Mouse (Mus musculus) CD8-positive naive resting alpha-beta T cell, adult 2 months (primary cell): Measurements from ENCODE around the gene Znfx1.

Source experiments
- DNase-seq, 2 experiments: peaks; one replicate each; pipeline ENCODE4 v3.0.0; 2022; ENCODE audit warnings: low read depth in 2 of 2, low spot score in 2 of 2

Gene Znfx1

DNA sequence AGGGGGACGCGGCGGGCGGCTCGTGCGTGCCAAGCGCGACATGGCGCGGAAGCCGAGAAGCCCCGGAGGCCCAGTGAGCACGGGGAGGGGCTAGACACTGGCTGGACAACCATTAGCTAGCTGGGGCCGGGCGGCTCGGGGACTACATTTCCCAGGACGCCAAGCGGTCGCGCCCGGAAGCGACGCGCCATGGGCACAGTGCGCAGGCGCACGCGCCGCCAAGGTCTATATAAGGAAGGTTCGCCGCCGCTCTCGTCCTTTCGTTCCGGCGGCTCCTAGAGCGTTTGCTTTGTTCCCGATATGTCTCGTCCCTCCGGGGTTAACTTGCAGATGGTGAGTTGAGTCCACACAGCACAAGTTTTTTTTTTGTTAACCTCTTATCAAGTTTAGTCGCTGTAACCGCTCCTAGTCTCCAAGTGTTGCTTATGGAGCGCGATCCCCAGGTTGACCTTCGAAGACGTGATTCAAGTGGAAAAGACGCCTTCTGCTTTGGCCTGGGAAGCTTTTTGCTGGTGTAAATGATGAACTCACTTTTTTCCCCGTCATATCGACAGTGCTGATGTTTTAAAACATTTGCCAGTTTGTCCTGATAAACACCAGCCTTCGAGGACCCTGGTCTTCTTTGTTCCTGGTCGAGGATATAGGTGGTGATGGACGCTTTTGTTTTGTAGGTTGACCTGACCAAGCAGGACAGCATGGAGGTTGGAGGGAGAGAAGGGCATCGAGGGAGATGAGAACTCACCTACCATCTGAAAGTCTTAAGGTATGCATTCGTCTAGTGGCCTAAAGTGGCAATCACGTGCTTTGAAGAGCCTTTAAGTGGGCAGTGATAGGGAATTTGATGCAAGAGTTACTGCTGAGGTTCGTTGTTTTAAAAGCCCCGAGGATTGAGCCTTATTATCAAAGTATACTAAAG lies at the start of gene Znfx1:
TSS of gene Znfx1 (minus strand) at position 51 of the 916 bp plus-strand sequence.
- DNase-seq: peak; percentile 96 to 98

DNA sequence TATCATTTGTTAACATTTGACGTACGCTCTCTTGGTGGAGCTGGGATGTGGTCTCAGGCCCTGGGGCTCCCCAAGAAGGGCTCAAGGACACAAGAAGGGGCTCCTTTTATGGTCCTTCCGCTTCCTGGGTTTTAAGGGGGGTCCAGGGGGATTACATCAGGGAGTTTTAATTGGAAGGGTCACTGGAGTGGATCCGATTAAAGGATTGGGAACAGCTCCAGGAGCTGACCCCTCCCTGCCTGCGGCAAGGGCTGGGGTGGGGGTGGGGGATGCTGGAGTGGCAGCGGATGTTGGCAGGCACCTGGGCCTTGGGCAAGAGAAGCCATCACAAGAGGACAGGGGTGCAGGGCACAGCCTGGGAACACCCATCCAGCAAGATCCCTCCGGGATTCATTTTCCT lies 49.4 kb upstream of the Znfx1 start:
- DNase-seq: no peak

DNA sequence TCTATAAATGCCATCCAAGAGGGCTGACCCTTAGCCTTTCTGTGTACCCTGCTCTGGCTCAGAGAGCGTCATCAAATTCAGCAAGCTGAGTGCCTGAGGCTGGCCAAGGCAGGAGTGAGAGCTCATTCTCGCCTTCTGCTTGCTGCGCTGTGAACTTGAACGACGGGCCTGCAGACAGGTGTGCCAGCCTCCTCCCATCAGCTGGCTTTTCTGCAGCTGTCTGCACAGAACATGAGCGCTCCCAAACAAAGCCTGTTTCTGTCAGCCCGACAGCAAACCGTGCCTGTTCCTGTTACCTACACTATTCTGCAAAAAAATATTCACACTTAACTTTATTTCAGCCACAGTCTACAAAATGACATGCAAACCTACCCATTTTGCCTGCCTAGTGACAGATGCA lies 46.7 kb upstream of the Znfx1 start:
- no peak for DNase-seq

DNA sequence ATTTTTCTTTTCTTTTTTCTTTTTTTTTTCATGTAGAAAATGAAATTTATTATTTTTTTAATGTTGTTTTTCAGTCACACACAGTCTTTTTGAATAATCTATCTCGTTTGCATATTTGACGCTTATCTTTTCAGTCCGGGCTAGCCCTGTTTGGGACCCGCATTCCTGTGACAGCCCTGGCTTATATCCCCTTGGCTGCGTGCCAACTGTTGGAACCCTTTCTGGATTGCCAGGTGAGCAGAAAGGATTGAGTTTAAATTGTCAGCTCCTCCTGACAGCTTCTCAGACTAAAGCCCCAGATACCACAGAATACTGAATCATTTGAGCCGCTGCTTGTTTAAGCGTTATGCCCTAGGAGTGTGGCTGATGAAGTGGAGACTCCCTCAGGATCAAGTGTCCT lies 40.7 kb upstream of the Znfx1 start:
- DNase-seq: no peak

DNA sequence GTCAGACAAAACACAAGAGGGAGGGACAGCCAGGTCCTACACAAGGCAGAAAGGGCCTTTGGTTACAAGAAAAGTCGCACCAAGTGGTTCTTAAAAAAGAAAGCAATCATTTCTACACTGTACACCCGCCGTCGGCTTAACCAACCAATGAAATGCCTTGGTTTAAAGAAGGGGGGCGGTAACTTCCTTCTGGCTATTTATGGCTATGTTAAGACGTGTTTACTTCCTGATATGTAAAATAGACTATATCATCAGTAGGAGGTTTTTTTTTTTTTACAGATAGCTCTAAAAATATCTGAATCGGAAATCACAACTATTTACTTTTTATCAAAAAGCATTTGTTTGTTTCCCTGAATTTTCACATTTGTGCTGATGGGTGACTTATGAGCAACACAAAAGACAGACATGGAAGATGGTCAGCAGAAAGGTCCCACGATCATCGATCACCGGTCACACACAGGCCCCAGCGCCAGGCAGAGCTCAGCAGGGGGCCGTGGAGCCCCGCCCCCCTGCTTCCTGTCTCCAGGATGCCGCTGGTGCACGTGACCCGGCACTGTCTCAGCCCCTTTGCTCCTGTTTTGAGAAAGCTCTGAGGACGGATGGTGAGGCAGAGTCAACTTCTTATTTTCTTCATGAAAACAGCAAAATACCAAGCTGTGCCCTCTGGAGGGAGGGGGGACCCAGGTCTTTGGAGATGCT lies 39.1 kb upstream of the Znfx1 start:
- DNase-seq: peak; percentile 59 to 74

DNA sequence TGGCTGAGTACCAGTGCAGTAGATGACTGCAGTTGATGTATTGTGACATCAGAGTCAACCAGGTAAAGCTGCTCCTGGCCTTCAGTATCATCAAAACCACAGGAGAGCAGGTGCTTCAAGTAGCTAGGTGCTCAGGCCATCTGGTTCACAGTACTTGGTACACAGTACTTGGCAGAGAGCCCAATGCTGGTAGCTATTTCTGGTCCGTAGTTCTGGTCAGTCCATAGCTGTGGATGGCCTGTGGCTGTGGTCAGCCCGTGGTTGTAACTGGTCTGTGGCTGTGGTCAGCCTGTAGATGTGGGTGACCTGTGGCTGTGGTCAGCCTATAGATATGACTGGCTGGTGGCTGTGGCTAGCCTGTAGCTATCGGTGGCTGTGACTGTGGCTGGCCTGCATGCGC lies 31.9 kb upstream of the Znfx1 start:
- no peak for DNase-seq

DNA sequence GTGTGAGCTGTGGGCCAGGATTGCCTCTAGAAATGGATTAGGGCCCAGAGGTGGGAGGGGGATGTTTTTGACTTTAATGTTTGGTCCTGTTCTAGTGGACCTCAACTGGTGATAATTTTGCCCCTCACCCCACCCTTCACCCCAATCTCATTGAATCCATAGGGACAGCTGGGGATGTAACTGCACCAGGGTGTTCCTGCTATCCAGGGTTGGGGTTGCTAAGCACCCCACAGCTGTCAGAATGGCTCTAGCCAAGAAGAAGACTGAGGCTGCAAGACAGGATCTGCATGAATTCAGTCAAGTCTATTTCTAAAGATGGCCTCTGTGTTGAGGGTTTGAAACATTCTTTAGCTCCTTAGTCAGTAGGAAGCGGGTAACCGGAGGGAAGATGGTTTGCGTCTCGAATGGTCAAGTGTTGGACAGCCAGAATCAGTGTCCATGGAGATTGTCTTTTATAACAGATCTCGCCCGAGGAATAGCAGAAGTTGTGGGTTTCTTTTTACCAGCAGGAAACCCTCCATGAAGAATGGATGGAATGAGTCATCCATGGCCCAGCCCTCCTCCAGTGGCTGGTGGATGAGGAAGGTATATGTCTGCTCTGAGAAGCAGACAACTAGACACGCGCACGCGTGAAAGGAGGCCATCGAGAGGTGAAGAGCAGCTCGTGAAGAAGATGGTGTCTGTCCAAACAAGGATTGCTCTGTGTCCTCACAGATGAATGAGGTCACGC lies 30.5 kb upstream of the Znfx1 start:
- DNase-seq: no peak

DNA sequence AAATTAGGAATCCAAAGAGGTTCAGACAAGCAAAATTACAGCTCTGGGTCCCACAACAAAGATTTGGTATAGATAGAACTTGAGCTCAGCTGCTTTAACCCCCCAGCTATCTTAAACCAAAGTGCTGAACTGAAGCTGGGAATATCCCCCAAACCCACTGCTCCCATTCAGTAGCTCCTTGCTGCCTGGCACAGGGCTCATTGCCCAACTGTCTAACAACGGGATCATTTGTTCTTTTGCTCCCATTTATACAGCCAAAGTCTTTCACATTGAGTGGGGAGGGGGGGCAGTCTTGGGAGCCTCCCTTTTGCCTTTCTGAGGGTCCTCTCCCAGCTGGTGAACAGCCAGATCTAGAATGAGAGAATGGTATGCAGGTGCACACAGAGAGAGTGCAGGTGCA lies 27.5 kb upstream of the Znfx1 start:
- DNase-seq: no peak

DNA sequence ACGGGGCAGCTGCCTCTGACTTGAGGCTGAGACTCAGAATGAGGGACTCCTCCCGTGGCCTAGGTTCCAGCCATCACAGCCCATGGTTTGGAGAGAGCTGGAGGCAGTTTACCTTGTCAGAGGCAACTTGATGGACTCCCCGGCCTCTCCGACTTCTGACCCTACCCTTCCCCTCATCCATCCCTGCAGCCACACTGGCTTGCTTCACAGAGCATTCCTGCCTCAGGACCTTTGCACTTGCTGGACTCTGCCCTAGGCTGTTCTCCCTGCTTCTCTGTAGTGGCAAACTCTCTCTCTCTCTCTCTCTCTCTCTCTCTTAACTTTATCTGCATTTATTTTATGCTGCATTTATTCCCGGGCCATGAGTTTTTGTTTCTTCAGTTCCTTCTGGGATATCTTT lies 24.0 kb upstream of the Znfx1 start:
- no peak for DNase-seq

DNA sequence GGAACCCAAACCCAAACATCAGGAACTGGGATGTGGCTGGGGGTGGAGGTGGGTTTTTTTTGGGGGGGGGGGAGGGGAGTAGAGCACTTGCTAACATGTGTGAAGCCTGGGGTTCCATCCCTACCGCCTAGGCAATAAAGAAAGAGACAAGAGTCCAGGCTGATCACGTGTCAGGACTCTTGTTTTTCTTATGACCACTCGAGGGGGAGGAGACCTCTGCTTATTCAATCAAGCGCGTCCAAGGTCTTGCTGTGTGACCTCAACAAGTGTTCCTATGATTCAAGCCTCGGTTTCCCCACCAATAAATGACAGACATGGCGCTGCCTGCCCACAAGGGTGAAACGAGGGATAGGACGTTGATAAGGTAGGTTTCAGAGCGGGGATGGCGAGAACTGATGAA lies 23.3 kb upstream of the Znfx1 start:
- DNase-seq: no peak

DNA sequence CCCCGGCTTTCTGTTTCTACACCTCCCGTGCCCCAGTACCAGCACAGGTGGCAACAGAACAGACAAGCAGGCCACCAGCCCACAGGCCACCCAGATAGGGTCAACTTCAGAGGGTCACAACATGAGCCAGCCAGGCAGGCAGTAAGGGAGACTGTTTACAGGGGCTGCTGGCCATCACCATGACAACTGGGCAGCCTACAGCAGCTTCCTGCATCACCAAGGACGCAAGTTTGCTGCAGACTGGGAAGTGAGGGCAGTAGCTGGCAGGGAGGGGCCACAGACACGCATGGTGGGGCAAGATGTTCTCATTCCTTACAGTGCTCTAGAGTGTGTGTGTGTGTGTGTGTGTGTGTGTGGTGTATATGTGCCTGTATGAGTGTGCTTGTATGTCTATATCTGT lies 18.8 kb upstream of the Znfx1 start:
- peak in 1 of 2 experiments; percentile 23 for DNase-seq

DNA sequence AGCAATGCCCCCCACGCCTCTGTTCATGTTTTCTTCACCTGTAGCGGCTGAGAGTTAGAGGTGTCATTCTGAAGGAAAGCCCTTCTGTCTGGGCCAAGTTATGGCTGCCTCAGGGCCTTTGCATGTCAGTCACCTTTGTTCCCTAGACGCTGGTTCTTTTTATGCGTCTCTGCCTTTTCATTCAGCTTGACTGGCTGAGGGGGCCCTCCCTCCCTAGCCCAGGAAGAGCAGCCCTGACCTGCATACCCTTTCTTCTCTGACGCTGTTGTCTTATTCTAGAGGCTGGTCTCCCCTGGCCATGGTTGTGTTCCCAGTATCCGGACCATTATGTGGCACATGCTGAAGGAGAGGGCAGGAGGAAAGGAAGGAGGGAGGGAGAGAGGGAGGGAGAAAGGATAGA lies 18.3 kb upstream of the Znfx1 start:
- no peak for DNase-seq

DNA sequence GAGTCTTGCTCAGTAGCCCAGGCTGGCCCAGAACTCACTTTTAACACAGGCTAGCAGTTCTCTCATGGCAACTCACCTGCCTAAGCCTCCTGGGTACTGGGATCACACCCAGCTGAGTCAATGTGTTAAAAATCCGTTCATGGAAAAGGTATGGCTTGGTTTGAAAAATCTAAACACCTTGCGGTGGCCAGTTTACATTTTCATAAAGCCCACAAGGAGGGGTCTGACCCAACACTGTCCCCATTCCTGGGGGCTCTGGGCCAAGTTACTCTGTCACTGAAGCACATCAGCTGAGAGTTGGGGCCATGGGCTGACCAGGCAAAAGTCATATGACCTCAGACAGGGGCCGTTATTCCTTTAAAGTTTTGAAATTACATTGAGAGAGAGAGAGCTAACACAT lies 17.6 kb upstream of the Znfx1 start:
- DNase-seq: no peak

DNA sequence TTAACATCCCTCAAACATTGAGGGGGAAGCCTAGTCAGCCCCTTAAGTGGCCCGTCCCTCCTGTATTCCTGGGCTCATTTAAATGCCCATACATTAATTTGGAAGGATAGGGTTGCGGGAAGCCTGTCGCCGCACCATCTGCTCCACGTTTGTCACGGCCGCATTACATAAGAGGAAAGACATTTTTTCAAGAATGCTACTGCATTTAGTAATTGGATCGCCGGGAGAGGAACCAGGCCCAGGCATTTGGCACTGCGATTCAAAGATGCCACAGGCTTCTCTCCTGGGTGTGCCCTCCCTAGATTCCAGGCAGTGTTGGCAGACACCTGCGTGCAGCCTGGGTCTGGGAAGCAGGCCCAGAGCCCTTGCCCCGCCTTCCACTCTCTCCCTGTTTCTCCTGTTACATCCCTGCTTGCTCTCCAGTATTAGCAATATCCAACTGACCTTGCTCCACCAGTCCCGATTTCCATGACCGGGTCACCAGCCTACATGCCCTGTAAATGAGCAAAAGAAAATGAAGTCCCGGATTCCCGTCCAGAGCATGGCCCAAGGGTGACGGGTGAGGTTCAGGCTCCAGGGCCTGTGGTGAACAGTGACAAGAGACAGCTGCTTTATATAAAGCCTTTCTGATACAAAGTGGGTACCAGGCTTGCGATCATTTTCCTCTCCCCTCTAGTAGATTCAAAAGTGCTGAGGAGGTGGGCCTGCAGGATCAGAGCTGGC lies 16.9 kb upstream of the Znfx1 start:
- DNase-seq: no peak

DNA sequence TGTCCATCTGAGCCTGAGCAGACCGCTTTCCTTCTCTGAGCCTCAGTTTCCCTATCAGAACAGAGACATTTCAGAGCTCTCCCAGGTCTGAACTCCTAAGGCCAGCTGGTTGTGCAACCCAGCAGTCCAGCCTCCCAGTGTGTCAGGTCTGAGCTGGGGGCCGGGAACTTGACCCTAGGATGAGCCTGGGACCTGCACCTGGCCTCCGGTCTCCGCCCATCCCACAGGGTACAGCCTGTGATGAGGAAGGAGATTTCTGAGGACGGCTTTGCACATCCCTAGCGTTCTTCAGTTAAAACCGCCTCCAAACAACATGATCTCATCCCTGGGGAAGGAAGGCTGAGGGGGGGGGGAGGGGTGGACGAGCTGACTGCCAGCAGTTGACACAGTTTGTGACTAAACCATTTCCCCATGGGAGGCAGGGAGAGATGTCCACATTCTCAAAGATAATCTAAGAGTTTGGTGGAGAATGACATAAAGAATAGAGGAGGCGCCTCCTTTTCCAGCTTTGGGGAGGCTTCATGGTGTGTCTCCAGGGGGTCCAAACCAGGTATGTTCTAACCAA lies 16.2 kb upstream of the Znfx1 start:
- DNase-seq: no peak

DNA sequence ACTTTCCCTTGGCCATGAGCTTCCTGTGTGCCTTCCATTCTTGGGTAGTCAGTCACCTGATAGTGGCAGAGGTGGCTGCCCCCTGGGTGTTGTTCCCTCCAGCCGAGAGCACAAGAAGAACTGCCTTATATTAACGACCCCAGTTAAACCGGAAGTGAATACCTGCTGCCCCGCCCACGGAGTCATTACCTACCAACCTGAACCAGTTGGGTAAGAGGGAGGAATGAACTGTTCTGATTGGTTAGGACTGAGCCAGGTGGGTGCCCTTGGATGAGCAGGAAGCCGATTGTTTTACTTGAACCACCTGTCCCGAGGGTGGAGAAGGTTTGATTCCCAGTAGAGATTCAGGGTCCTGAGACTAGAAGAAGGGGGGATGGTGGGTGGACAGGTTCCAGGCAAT lies 15.7 kb upstream of the Znfx1 start:
- DNase-seq: no peak

DNA sequence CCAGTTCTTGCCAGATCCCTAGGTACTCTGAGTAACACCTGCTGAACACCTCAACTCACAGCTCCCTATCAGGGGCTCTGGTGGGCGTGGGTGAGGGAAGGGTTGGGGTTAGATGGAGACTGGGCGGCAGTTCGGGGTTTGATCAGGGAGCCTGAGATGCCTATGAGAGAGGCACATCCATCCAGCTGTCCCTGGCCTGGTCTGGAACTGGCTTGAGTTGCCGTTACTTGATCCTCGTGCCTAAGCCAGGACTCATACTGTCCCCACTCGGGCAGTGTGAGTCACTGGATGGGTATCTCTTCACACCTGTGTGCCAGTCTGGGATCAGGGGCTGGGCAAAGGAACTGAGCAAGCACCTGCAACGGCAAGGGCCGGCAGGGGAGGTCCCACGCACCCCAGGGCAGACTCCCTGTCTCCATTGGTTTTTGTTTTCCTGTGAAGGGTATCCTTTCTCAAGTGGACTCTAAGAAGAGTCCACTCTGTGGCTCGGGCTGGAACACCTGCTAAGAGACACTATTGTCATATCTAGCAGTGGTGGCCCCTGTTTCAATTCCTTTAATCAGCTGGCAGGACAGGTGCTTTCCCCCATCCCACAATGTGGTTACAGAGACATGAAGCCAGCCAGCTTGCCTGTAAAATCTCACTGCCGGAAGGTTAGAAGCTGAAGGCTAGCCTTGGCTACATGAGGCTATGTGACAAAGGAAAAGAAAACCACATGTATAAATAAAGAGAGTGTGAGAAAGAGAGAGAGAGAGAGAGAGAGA lies 14.6 kb upstream of the Znfx1 start:
- DNase-seq: no peak

DNA sequence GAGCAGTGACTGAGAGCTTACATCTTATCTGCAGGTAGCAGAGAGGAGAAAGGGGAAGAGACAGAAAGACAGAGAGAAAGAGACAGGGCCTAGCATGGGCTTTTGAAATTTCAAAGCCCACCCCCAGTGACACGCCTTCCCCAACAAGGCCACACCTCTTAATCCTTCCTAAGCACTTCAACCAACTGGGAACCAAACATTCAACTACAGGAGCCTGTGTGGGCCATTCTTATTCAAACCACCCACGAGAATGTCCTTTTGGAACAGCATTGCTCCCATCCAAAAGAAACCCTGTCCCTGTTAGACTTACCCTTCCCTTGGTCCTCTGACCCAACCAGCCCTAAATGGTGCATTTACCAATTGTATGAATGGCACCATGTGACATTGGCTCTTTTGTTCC lies 13.9 kb upstream of the Znfx1 start:
- no peak for DNase-seq

DNA sequence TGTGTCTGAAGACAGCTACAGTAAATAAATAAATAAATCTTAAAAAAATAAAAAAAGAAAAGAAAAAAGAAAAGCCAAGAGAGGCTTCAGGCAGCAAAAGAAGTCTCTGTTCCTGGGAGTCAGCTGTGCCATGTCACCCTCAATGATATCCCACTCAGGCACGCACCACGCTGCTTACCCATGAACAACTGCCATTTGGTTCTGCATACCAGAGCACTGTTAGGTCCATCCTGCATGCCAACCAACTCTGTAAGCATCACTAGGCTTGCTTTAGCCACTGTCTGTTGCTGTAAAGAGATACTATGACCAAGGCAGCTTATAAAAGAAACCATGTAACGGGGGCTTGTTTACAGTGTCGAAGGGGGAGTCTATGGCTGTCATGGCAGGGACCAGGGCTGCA lies 13.5 kb upstream of the Znfx1 start:
- no peak for DNase-seq

DNA sequence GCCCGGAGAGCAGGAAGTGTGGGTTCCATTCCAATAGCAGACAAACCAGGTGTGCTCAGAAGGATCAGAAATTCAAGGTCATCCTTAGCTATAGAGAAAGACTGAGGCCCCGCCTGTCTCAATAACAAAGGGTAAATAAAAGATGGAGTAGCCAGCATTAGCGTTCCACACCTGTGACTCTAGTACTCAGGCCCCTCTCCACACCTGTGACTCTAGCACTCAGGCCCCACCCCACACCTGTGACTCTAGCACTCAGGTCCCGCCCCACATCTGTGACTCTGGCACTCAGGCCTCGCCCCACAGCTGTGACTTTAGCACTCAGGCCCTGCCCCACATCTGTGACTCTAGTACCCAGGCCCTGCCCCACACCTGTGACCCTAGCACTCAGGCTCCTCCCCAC lies 11.8 kb upstream of the Znfx1 start:
- DNase-seq: no peak
